Mouse (Mus musculus) cerebellum, adult 2 months (tissue): ENCODE data around the gene Rabgap1l. TPM values are rescaled to one million over a fixed set of nuclear protein-coding genes. Genes with fewer than 3 reads are reported as not detected.

ENCODE experiments used
- DNase-seq, 2 experiments: peaks; one replicate each; pipeline ENCODE4 v3.0.0; 2021
- H3K27ac ChIP-seq: fragments of 200-500 bp; 2 replicates; pipeline ENCODE4 v1.5.1; 2012; ENCODE audit warnings: low read length, control low read depth, inconsistent platforms; ENCODE audit not compliant: insufficient read depth
- H3K27me3 ChIP-seq: fragments of 200-500 bp; 2 replicates; pipeline ENCODE4 v1.6.1; 2012; ENCODE audit warnings: inconsistent platforms, mild to moderate bottlenecking, low read length, moderate library complexity; ENCODE audit not compliant: control insufficient read depth, insufficient read depth
- H3K4me1 ChIP-seq: fragments of 200-500 bp; 2 replicates; pipeline ENCODE4 v1.6.1; 2011; ENCODE audit warnings: low read length; ENCODE audit not compliant: control insufficient read depth, insufficient read depth
- H3K4me3 ChIP-seq: fragments of 200-500 bp; replicated peaks from 2 replicates; pipeline ENCODE3; 2011; ENCODE audit warnings: mild to moderate bottlenecking, low read depth, low read length, control low read depth; ENCODE audit not compliant: insufficient read depth
- CTCF ChIP-seq: fragments of 200-500 bp; IDR thresholded peaks from 2 replicates; pipeline ENCODE4 v1.5.1; 2011; ENCODE audit warnings: low read depth, mild to moderate bottlenecking, control low read depth, low read length, moderate library complexity, borderline replicate concordance; ENCODE audit not compliant: insufficient read depth
- POLR2A ChIP-seq: fragments of 200-500 bp; IDR thresholded peaks from 2 replicates; pipeline ENCODE4 v1.6.1; 2011; ENCODE audit warnings: low read length, control low read depth, borderline replicate concordance; ENCODE audit not compliant: insufficient read depth
- WGBS: fragments of 180-500 bp; shearing (Covaris S2); methylation state at CpG from one replicate; pipeline ENCODE4 v1.1.7; 2018; 5-methylcytosine and 5-hydroxymethylcytosine counted together
- polyA plus RNA-seq: library from polyadenylated mRNA; depleted of rRNA; stranded (reverse); fragments of >200 nt; gene quantifications from 2 replicates; pipeline ENCODE4 v1.2.3, GENCODE M21; 2012

Gene Rabgap1l
- polyA plus RNA-seq, 1 experiment = 57.7 TPM

- TF ChIP-seq POLR2A (no peak), CTCF (no peak)
Observed at GRCm38 (mm10) chr1:160408302-160408897, 384.6 kb downstream of the Rabgap1l start.

GRCm38 (mm10) chr1:160399428-160399827 is 393.6 kb downstream of the Rabgap1l start:
- peak in 1 of 2 experiments; percentile 40 for DNase-seq
- H3K4me1 ChIP-seq = no peaks in the 10 kb centered on the region
- no peaks in the 10 kb centered on the region for H3K27me3 ChIP-seq
- no peak overlapping the region for H3K4me3 ChIP-seq
- no peak for TF ChIP-seq POLR2A
- peak; percentile 32; the same call in 1 of the 2 replicates for TF ChIP-seq CTCF
- no peak overlapping the region for H3K27ac ChIP-seq

More at GRCm38 (mm10) chr1:160408302-160408897, 384.6 kb downstream of the Rabgap1l start:
- H3K4me3 ChIP-seq = no peak overlapping the region
- no peaks in the 10 kb centered on the region for H3K27me3 ChIP-seq
- no peaks in the 10 kb centered on the region; the same call in 1 of the 2 replicates for H3K4me1 ChIP-seq
- H3K27ac ChIP-seq = no peak overlapping the region
- WGBS = 93% methylated on average over 4 of the region's 4 CpGs
- no peak for DNase-seq

- Histone ChIP-seq H3K27ac (no peak overlapping the region), H3K27me3 (no peaks in the 10 kb centered on the region), H3K4me3 (no peak overlapping the region), H3K4me1 (no peaks in the 10 kb centered on the region)
- WGBS = 83% methylated on average over 2 of the region's 2 CpGs
- no peak for DNase-seq
- TF ChIP-seq POLR2A = no peak
- TF ChIP-seq CTCF = no peak
Observed at GRCm38 (mm10) chr1:160397037-160397436, 396.0 kb downstream of the Rabgap1l start.

GRCm38 (mm10) chr1:160387446-160387845 is 405.6 kb downstream of the Rabgap1l start:
- Histone ChIP-seq H3K4me3 (no peak overlapping the region), H3K27me3 (no peaks in the 10 kb centered on the region), H3K27ac (no peak overlapping the region), H3K4me1 (no peaks in the 10 kb centered on the region)
- DNase-seq = no peak
- TF ChIP-seq POLR2A = no peak
- no peak for TF ChIP-seq CTCF
- WGBS = 91% methylated on average over 2 of the region's 2 CpGs

GRCm38 (mm10) chr1:160378367-160378766 is 414.6 kb downstream of the Rabgap1l start:
- Histone ChIP-seq H3K4me1 (no peaks in the 10 kb centered on the region), H3K27me3 (no peaks in the 10 kb centered on the region), H3K27ac (no peak overlapping the region), H3K4me3 (no peak overlapping the region)
- 100% methylated on average over 1 of the region's 1 CpGs for WGBS
- TF ChIP-seq POLR2A = no peak
- TF ChIP-seq CTCF = no peak
- DNase-seq = no peak

- no peak for TF ChIP-seq POLR2A
- TF ChIP-seq CTCF = peak; percentile 89
- no peaks in the 10 kb centered on the region for H3K4me1 ChIP-seq
- H3K4me3 ChIP-seq = no peak overlapping the region
- WGBS = 59% methylated on average over 10 of the region's 10 CpGs
- H3K27ac ChIP-seq = no peak overlapping the region
- peak; percentile 43 to 59 for DNase-seq
- H3K27me3 ChIP-seq = no peaks in the 10 kb centered on the region
Observed at GRCm38 (mm10) chr1:160377337-160378336, 415.4 kb downstream of the Rabgap1l start.

- TF ChIP-seq POLR2A (no peak), CTCF (no peak)
- H3K4me3 ChIP-seq = no peak overlapping the region
- no peaks in the 10 kb centered on the region for H3K27me3 ChIP-seq
- no peak for DNase-seq
- H3K4me1 ChIP-seq = no peaks in the 10 kb centered on the region
- H3K27ac ChIP-seq = no peak overlapping the region
Observed at GRCm38 (mm10) chr1:160374490-160374889, 418.5 kb downstream of the Rabgap1l start.

GRCm38 (mm10) chr1:160373306-160373705 is 419.7 kb downstream of the Rabgap1l start:
- Histone ChIP-seq H3K4me1 (no peaks in the 10 kb centered on the region), H3K27me3 (no peaks in the 10 kb centered on the region), H3K27ac (no peak overlapping the region), H3K4me3 (no peak overlapping the region)
- no peak for DNase-seq
- 82% methylated on average over 7 of the region's 7 CpGs for WGBS
- TF ChIP-seq POLR2A (no peak), CTCF (no peak)
